Mouse (Mus musculus) midbrain, embryonic 15.5 days (tissue): Measurements from ENCODE around the gene Nfix. TPM values are rescaled to one million over a fixed set of nuclear protein-coding genes. Genes with fewer than 3 reads are reported as not detected.

Source experiments
- ATAC-seq: fragments of 200-750 bp; cut with Nextera tagmentation; replicated peaks from 2 replicates; pipeline ENCODE4 v1.8.0; 2017; ENCODE audit warnings: moderate TSS enrichment
- H3K27ac ChIP-seq: fragments of 300-500 bp; sonication (generic); 2 replicates; pipeline ENCODE4 v1.5.1; 2015; ENCODE audit warnings: mild to moderate bottlenecking, inconsistent platforms
- H3K27me3 ChIP-seq: fragments of 300-500 bp; sonication (generic); replicated peaks from 2 replicates; pipeline ENCODE4 v1.6.1; 2015; ENCODE audit warnings: inconsistent platforms
- H3K36me3 ChIP-seq: fragments of 300-500 bp; sonication (generic); replicated peaks from 2 replicates; pipeline ENCODE4 v1.6.1; 2015; ENCODE audit warnings: inconsistent platforms
- H3K4me1 ChIP-seq: fragments of 300-500 bp; sonication (generic); 2 replicates; pipeline ENCODE4 v1.6.1; 2015; ENCODE audit warnings: inconsistent platforms
- H3K4me2 ChIP-seq: fragments of 300-500 bp; sonication (generic); 2 replicates; pipeline ENCODE4 v1.6.1; 2015; ENCODE audit warnings: inconsistent platforms, mild to moderate bottlenecking, moderate library complexity
- H3K4me3 ChIP-seq: fragments of 300-500 bp; sonication (generic); 2 replicates; pipeline ENCODE4 v1.5.1; 2015; ENCODE audit warnings: mild to moderate bottlenecking, inconsistent platforms
- H3K9ac ChIP-seq: fragments of 300-500 bp; sonication (generic); 2 replicates; pipeline ENCODE4 v1.6.1; 2015; ENCODE audit warnings: mild to moderate bottlenecking, inconsistent platforms
- H3K9me3 ChIP-seq: fragments of 300-500 bp; sonication (generic); 2 replicates; pipeline ENCODE4 v1.6.1; 2016; ENCODE audit warnings: inconsistent platforms
- WGBS: fragments of 180-500 bp; shearing (Covaris S2); methylation state at CpG from one replicate; pipeline ENCODE4 v1.1.7; 2015; ENCODE audit warnings: mixed read lengths; 5-methylcytosine and 5-hydroxymethylcytosine counted together
- polyA plus RNA-seq: library from polyadenylated mRNA; unstranded; fragments of >200 nt; fragmentation: Nextera tagmentation; extraction: Ambion mirVana; gene quantifications from 2 replicates; pipeline ENCODE4 v1.2.1, GENCODE M21; 2015

Nfix gene
- polyA plus RNA-seq, 1 experiment from 2014 or later = 48.6 TPM

DNA sequence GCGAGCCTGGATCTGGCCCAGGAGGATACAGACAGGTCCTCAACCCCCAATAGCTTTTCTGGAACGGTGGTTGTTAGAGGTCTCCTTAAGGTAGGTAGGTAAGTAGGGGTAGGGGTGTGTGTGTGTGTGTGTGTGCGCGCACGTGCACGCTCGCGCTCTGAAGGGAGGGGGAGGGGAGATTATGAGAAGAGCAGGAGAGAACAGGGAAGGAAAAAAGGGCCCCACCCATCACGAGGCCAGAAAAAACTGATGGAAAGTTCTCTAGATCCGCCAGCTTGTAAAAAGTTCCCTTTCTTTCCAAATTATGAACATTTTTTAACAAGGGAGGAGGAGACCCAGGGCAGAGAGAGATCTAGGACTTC lies 57.1 kb downstream of the Nfix start:
- peaks cover 69% of the 10 kb centered on the region for H3K4me1 ChIP-seq

DNA sequence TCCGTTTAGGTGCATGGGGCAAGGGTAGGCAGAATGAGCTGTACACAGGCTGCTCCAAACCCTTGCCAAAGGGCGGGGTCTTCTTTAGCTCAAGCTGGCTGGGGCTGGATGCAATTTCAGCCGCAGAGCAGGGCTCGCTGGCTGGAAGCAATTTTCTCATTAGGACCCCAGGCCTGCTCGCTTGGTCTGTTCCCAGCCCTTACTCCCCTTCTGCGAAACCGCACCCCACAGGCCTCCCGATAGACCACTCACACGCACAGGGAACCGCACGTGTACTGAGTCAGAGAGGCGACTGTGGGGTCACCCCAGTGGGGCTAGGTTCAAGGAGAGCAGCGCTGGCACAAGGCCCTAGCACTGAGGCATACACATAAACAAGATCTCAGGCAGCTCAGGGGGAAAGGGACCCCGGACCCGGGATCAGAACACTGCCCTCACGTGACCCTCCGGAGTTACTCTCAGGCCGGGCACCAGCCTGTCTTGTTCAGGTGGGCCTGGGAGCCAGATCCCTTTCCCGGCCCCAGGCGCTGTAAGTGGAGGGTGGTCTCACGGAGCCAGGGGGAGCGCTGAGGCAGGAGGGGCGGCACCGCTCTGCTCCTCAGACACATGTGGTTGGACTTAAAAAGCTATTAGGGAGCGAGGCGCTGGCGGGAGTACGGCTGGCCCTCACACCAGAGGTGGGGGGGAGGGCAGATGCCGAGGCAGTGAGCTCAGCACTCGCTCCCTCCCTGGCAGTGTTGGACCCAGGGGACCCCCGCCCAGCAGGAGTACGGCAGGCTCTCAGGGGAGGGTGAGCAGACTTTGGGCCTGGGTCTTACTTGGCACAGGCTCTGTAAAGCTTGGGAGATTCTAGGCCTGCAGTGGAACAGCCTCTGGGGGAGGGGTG lies 57.7 kb downstream of the Nfix start:
- Histone ChIP-seq H3K27me3 (peaks cover 69% of the 10 kb centered on the region), H3K4me1 (peaks cover 75% of the 10 kb centered on the region), H3K9ac (no peak overlapping the region; the same call in 1 of the 2 replicates), H3K36me3 (no peaks in the 10 kb centered on the region), H3K4me3 (no peak overlapping the region), H3K27ac (peak overlapping the region; percentile 64), H3K9me3 (no peaks in the 10 kb centered on the region), H3K4me2 (peak overlapping the region; percentile 10; the same call in 1 of the 2 replicates)
- WGBS = 6% methylated on average over 32 of the region's 32 CpGs
- ATAC-seq = peak; percentile 15; the same call in 1 of the 2 replicates

More for the DNA sequence above, 57.1 kb downstream of the Nfix start:
- no peak overlapping the region for H3K9ac ChIP-seq
- 8% methylated on average over 10 of the region's 10 CpGs for WGBS
- no peaks in the 10 kb centered on the region for H3K36me3 ChIP-seq
- no peaks in the 10 kb centered on the region for H3K9me3 ChIP-seq
- no peak overlapping the region for H3K4me3 ChIP-seq
- peak overlapping the region; percentile 64 for H3K27ac ChIP-seq
- peaks cover 69% of the 10 kb centered on the region for H3K27me3 ChIP-seq
- H3K4me2 ChIP-seq = peak overlapping the region; percentile 10; the same call in 1 of the 2 replicates
- ATAC-seq = no peak

DNA sequence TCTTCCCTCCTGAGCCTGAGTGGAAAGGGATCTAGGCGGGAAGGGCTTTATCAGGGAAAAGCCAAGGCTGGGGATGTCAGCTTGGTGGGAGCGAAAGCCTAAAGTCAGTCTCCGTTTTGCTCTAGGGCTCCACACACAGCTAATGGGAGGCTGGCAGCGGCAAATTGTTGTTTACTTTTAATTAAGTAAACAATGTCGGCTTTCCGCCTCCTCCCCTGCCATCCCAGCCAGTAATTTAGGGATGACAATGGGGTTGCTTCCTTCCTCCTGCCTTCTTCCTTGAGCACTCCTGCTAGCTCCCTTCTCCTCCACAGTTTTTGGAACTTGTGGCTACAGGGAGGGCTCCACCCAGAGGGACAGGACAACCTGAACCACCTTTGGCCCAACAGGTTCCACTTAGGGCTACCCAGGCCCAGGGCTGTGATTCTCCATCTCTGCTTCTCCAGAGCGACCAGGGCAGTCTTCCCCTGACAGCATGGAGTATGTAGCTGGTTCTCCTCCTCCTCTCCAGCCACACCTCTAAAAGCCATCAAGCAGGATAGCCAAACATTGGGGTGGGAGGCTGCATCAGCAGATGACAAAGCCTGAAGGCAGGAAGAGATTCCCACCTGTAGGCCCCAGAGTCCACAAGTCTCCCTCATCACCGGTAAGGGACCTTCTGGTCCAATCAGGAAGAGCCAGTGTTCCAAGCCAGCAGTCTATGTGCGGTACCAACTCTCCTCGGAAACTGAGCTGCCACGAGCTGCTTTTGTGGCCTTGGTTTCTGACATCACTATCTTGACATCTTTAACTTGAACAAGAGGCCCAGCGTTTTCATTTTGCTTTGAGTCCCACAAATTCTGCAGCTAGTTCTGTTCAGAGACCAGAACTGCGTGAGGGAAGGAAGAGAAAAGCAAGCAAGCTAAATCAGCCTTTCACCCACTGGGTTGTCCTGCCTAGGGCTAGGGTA lies 59.0 kb downstream of the Nfix start:
- Histone ChIP-seq H3K4me1 (peaks cover 72% of the 10 kb centered on the region), H3K9ac (no peak overlapping the region), H3K27me3 (peaks cover 69% of the 10 kb centered on the region), H3K9me3 (no peaks in the 10 kb centered on the region), H3K4me2 (no peak overlapping the region), H3K4me3 (no peak overlapping the region), H3K36me3 (no peaks in the 10 kb centered on the region), H3K27ac (no peak overlapping the region)
- WGBS = 34% methylated on average over 13 of the region's 13 CpGs
- no peak for ATAC-seq

DNA sequence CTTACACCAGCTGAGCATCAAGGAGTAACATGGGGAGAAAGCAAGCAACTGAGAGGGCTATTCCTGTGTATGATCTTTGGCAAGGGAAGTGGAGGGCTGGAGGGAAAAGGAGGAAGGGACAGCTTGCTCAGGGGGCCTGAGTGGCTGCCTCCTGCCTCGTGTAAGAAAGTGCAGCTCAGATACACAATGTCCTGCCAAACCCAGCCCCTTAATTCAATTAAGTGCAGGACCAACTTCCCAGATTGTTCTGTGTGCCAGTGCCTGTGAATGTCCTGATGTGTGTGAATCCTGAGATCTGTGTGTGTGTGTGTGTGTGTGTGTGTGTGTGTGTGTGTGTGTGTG lies 60.8 kb downstream of the Nfix start:
- Histone ChIP-seq H3K36me3 (no peaks in the 10 kb centered on the region), H3K27me3 (peaks cover 68% of the 10 kb centered on the region), H3K9ac (no peak overlapping the region), H3K27ac (no peak overlapping the region), H3K4me3 (no peak overlapping the region), H3K4me2 (no peak overlapping the region), H3K4me1 (peaks cover 59% of the 10 kb centered on the region), H3K9me3 (no peaks in the 10 kb centered on the region)
- 0% methylated on average over 1 of the region's 1 CpGs for WGBS
- no peak for ATAC-seq

DNA sequence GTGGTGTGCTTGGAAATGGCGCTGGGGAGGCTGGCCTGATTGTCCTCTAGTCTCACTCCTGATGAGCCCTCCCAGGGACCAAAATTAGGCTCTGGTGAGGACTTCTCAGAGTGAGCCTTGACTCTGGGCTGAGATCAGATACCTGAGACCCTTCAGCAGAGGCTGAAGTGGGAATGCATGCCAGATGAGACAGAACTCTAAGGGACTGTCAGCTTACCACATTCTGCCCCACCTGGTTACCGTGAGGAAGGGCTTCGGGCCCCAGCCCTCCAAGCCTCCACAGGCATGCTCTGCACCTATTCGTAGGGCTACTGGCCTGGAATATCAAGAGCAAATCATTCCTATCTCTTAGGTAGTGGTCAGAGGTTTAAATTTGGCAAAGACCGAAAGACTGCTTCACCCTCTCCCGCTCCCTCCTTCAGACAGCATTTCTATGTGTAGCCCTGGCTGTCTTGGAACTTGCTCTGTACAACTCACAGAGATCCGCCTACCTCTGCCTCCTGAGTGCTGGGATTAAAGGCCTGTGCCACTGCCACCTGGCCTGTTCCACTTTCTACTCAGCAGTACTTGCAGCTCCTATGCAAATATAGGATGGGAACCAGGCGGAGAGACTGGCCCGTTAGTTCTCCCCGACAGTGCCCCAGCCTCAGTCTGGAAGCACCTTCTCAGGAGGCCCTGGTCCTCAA lies 61.3 kb downstream of the Nfix start:
- no peak overlapping the region for H3K4me3 ChIP-seq
- H3K4me1 ChIP-seq = peaks cover 54% of the 10 kb centered on the region
- no peak overlapping the region for H3K27ac ChIP-seq
- 37% methylated on average over 10 of the region's 10 CpGs for WGBS
- H3K36me3 ChIP-seq = no peaks in the 10 kb centered on the region
- no peaks in the 10 kb centered on the region for H3K9me3 ChIP-seq
- no peak overlapping the region for H3K9ac ChIP-seq
- H3K4me2 ChIP-seq = no peak overlapping the region
- peaks cover 63% of the 10 kb centered on the region for H3K27me3 ChIP-seq
- no peak for ATAC-seq

DNA sequence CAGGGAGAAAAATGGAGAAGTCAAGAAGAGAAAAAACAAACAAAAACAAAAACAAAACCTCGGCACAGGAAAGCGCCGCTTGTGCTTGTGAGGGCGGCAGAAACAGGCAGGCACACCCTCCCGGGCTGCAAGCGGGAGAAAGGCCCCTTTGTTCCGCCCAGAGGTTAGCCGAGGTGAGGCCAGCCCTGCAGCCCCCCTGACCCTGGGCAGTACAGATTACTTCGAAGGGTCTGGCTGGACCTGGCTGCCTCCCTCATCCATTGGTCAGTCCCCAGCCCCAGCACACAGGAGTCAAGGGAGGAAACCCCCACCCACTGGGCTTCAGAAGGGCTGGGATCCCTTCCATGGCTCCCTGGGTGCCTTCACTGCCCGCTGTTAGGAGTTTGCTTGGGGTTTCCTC lies 61.9 kb downstream of the Nfix start:
- H3K27ac ChIP-seq = no peak overlapping the region
- H3K36me3 ChIP-seq = no peaks in the 10 kb centered on the region
- no peaks in the 10 kb centered on the region for H3K9me3 ChIP-seq
- H3K4me1 ChIP-seq = peaks cover 50% of the 10 kb centered on the region
- H3K4me2 ChIP-seq = no peak overlapping the region
- H3K9ac ChIP-seq = no peak overlapping the region
- WGBS = 9% methylated on average over 10 of the region's 10 CpGs
- H3K4me3 ChIP-seq = no peak overlapping the region
- peaks cover 62% of the 10 kb centered on the region for H3K27me3 ChIP-seq
- ATAC-seq = no peak

DNA sequence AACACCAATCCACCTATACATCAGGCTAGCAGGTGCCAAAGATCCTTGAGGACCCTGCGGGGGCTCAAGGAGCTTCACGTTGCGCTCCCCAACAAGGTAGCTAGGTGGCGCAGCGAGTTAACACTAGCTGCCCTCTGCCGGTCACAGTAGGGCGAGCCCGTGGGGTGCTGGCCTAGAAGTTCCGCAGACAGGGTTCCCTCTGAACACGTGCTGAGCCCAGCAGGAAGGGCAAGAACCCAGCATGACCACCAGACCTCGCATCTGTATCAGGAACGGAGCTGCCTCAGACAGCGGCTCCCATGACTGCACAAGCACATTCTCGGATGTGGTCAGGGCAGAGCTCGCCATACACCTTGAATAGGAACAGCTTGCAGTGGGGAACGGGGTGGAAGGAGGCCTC lies 62.5 kb downstream of the Nfix start:
- Histone ChIP-seq H3K36me3 (no peaks in the 10 kb centered on the region), H3K27ac (no peak overlapping the region), H3K27me3 (peaks cover 57% of the 10 kb centered on the region), H3K4me2 (peak overlapping the region; percentile 37), H3K4me3 (no peak overlapping the region), H3K9me3 (no peaks in the 10 kb centered on the region), H3K9ac (no peak overlapping the region), H3K4me1 (peaks cover 50% of the 10 kb centered on the region)
- WGBS = 2% methylated on average over 16 of the region's 16 CpGs
- 0 out of 2 replicates have a peak, but pooled peaks have one; percentile 48 for ATAC-seq

DNA sequence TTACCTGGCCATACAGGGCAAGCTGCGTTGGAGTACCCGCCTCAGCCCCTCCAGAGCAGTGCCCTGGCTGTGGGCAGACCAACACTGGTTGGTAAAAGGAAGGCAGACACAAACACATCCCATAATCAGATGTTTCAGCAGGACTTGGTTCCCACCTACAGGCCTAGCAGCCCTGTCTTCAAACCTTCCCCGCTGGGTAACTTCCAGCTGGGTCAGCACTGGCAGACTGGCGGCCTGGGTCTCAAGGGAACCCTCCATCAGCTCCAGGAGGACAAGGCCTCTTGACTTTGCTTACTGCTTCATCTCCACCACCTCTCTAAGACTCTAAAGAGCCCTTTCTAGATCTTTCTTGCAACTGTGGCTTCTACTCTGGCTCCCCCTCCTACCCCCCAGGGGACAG lies 63.6 kb downstream of the Nfix start:
- H3K36me3 ChIP-seq = no peaks in the 10 kb centered on the region
- H3K27ac ChIP-seq = no peak overlapping the region
- H3K4me3 ChIP-seq = no peak overlapping the region
- WGBS = 78% methylated on average over 4 of the region's 4 CpGs
- peaks cover 50% of the 10 kb centered on the region for H3K4me1 ChIP-seq
- no peak for ATAC-seq
- H3K4me2 ChIP-seq = no peak overlapping the region
- no peak overlapping the region for H3K9ac ChIP-seq
- H3K9me3 ChIP-seq = no peaks in the 10 kb centered on the region
- peaks cover 47% of the 10 kb centered on the region for H3K27me3 ChIP-seq

DNA sequence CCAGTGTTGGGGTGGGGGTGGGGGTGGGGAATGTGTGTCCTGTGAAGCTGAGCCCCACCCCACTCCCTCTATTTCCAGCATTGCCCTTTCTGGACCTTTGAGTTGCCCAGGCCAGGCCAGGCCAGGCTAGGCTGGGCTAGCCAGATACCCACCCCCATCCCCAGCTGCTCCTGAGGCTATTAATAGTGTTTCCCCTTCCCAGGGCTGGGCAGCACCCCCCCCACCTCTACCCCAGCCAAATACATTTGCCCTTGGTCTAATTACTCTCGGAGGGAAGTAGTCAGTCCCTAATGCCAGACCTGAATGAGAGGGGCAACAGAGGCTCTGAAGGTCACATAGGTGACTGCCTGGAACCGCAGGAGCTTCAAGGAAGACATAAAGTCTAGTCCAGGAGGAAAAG lies 64.5 kb downstream of the Nfix start:
- 61% methylated on average over 2 of the region's 2 CpGs for WGBS
- no peak for ATAC-seq
- Histone ChIP-seq H3K4me3 (no peak overlapping the region), H3K27ac (no peak overlapping the region), H3K27me3 (peaks cover 38% of the 10 kb centered on the region), H3K9me3 (no peaks in the 10 kb centered on the region), H3K4me1 (peaks cover 54% of the 10 kb centered on the region), H3K36me3 (no peaks in the 10 kb centered on the region), H3K4me2 (no peak overlapping the region), H3K9ac (no peak overlapping the region)

DNA sequence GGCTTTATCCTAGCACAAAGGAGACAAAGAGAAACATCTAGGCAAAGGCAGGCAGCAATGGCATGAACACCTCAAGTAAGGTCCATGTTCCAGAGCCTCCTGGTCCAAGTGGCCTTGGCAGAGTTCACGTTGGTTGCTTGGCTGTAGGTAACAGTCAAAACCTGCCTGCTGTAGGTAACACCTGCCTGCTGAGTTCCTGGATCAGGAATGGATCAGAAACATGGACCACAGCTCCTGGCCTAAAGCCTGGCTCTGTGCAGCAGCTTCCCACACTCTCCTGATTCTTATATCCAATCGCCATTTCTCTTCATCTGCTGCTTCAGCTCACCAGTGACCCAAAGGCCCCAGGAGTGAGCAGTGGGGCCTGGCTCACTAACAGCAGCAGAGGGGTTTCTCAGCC lies 65.5 kb downstream of the Nfix start:
- WGBS = 79% methylated on average over 2 of the region's 2 CpGs
- Histone ChIP-seq H3K27ac (no peak overlapping the region), H3K27me3 (peaks cover 29% of the 10 kb centered on the region), H3K9ac (no peak overlapping the region), H3K9me3 (no peaks in the 10 kb centered on the region), H3K4me2 (no peak overlapping the region), H3K4me3 (no peak overlapping the region), H3K36me3 (no peaks in the 10 kb centered on the region), H3K4me1 (peaks cover 59% of the 10 kb centered on the region)
- no peak for ATAC-seq

DNA sequence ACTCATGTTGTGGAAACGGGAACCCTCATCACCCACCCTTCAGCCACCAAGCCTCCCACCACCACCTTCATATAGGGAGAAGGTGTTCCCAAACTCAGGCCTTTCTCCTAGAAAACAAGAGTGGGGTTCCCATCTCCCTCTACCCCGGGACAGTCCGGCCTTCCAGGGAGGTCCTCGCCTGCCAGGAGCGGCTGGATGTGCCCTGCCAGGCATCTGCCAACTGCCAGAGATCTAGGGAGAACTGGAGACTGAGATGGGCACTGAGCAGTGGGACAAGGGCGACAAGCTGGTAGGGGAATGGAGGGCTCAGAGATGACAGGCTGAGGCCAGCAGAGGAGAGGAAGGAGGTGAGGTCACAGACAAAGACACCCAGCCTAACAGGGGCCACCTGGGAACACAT lies 66.2 kb downstream of the Nfix start:
- H3K27ac ChIP-seq = no peak overlapping the region
- H3K27me3 ChIP-seq = peaks cover 24% of the 10 kb centered on the region
- H3K9me3 ChIP-seq = no peaks in the 10 kb centered on the region
- no peak for ATAC-seq
- no peak overlapping the region for H3K4me2 ChIP-seq
- 79% methylated on average over 6 of the region's 6 CpGs for WGBS
- H3K4me3 ChIP-seq = no peak overlapping the region
- H3K36me3 ChIP-seq = no peaks in the 10 kb centered on the region
- peaks cover 54% of the 10 kb centered on the region for H3K4me1 ChIP-seq
- no peak overlapping the region for H3K9ac ChIP-seq

DNA sequence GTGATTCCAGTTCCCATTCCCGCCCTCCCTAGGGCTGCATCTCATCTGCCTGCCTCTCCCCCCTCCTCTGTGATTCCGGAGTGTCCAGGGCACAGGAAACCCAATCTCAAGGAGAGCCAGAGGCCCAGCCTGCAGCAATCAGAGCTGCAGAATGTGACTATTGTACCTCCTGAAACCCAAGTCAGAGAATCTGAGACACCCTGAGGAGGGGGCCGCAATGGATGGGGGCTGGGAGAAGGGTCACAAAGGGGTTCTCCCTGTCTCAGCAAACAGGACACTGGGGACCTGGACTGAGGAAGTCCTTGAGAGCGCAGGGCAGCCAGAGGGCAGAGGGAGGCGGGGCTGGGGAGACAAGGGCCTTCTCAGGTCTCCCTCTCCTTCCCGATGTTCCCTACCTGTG lies 67.1 kb downstream of the Nfix start:
- peaks cover 49% of the 10 kb centered on the region for H3K4me1 ChIP-seq
- no peak for ATAC-seq
- H3K4me3 ChIP-seq = no peak overlapping the region
- H3K27me3 ChIP-seq = peaks cover 17% of the 10 kb centered on the region; the same call in 1 of the 2 replicates
- peak overlapping the region; percentile 76; the same call in 1 of the 2 replicates for H3K27ac ChIP-seq
- 54% methylated on average over 6 of the region's 6 CpGs for WGBS
- no peaks in the 10 kb centered on the region for H3K9me3 ChIP-seq
- no peak overlapping the region for H3K9ac ChIP-seq
- no peaks in the 10 kb centered on the region for H3K36me3 ChIP-seq
- H3K4me2 ChIP-seq = no peak overlapping the region
